Comparison of ENCODE assay signal across 8 mouse cellular contexts in genomic region chr3:134629166-134630134, GRCm38 (mm10).
DNase-seq lines count a peak whose midpoint lies in the region; ATAC-seq and TF ChIP-seq lines count a peak whose summit lies in the region.

No protein-coding gene starts in this region.

- no peaks in the 10 kb centered on the region for H3K36me3 ChIP-seq in testis, adult 2 months (ENCODE audit: control insufficient read depth, insufficient read depth, low read length)
- no peaks in the 10 kb centered on the region for H3K36me3 ChIP-seq in heart, embryonic 15.5 days
- H3K36me3 ChIP-seq in small intestine, adult 2 months (ENCODE audit: control insufficient read depth, insufficient read depth, low read length), result no peaks in the 10 kb centered on the region

- H3K9me3 ChIP-seq in heart, embryonic 15.5 days (replicated peaks), result no peaks in the 10 kb centered on the region

- H3K27ac ChIP-seq in testis, adult 2 months (ENCODE audit: control insufficient read depth, insufficient read depth, low read depth, low read length), result no peak overlapping the region
- H3K27ac ChIP-seq in heart, embryonic 15.5 days, result no peak overlapping the region
- no peak overlapping the region for H3K27ac ChIP-seq in small intestine, adult 2 months (ENCODE audit: insufficient read depth, low read depth, low read length)

- H3K9ac ChIP-seq in heart, embryonic 15.5 days, result no peak overlapping the region

- no peaks in the 10 kb centered on the region for H3K4me1 ChIP-seq in testis, adult 2 months (ENCODE audit: control insufficient read depth, insufficient read depth, low read length)
- H3K4me1 ChIP-seq in heart, embryonic 15.5 days (replicated peaks), result peaks cover 2% of the 10 kb centered on the region; the same call in 1 of the 2 replicates
- no peaks in the 10 kb centered on the region for H3K4me1 ChIP-seq in small intestine, adult 2 months (ENCODE audit: control insufficient read depth, insufficient read depth, insufficient read length, low read length)

- no peak for DNase-seq in testis, postnatal 10 days (ENCODE audit: low spot score)
- peak; percentile 86 for DNase-seq in embryo, embryonic 11 days
- DNase-seq in kidney, postnatal 14 days, result peak; percentile 41
- peak; percentile 7 for DNase-seq in lung, postnatal 14 days
- DNase-seq in urinary bladder, postnatal 10 days (ENCODE audit: low spot score), result no peak

- no peak for ATAC-seq in heart, embryonic 15.5 days (replicated peaks; ENCODE audit: insufficient number of reproducible peaks, insufficient read depth, low FRiP score, low read depth)

- peak; percentile 34; the same call in 1 of the 2 replicates for TF ChIP-seq CTCF in testis, adult 2 months (IDR thresholded peaks at IDR 0.05; ENCODE audit: control insufficient read depth, insufficient read depth, insufficient replicate concordance, low read depth, low read length)
- TF ChIP-seq CTCF in small intestine, adult 2 months (IDR thresholded peaks at IDR 0.05; ENCODE audit: extremely low read depth, insufficient read length, insufficient replicate concordance, low read depth, low read length), result peak; percentile 32; the same call in 1 of the 2 replicates

- 20% methylated on average over 16 of the region's 16 CpGs for WGBS in heart, embryonic 15.5 days
- WGBS in small intestine, adult 2 months, result 15% methylated on average over 16 of the region's 16 CpGs

- no peak for TF ChIP-seq POLR2A in testis, adult 2 months (IDR thresholded peaks at IDR 0.05; ENCODE audit: control insufficient read depth, low read depth, low read length)
- no peak for TF ChIP-seq POLR2A in small intestine, adult 2 months (IDR thresholded peaks at IDR 0.05; ENCODE audit: low read depth, low read length)

- H3K4me2 ChIP-seq in heart, embryonic 15.5 days, result peak overlapping the region; percentile 62

- H3K4me3 ChIP-seq in testis, adult 2 months (ENCODE audit: control insufficient read depth, low read depth, low read length), result no peak overlapping the region
- H3K4me3 ChIP-seq in heart, embryonic 15.5 days, result peak overlapping the region; percentile 30
- no peak overlapping the region for H3K4me3 ChIP-seq in small intestine, adult 2 months (ENCODE audit: low read depth, low read length)

- no peaks in the 10 kb centered on the region for H3K27me3 ChIP-seq in testis, adult 2 months (ENCODE audit: control insufficient read depth, insufficient read depth, low read length)
- H3K27me3 ChIP-seq in heart, embryonic 15.5 days, result no peaks in the 10 kb centered on the region
- no peaks in the 10 kb centered on the region for H3K27me3 ChIP-seq in small intestine, adult 2 months (ENCODE audit: control insufficient read depth, insufficient read depth, low read length)

Comparison
In these comparisons a context has a peak if more than half of its experiments do, and no peak if none do; other contexts are left out.
1. DNase-seq: peak in embryo, embryonic 11 days (single experiment), kidney, postnatal 14 days (single experiment) and lung, postnatal 14 days (single experiment); none in testis, postnatal 10 days (single experiment) and urinary bladder, postnatal 10 days (single experiment).